Mouse (Mus musculus): ENCODE data around the gene Prpf40b. TPM values are rescaled to one million over a fixed set of nuclear protein-coding genes. Genes with fewer than 3 reads are reported as not detected.

Prpf40b gene
- polyA plus RNA-seq, 1 experiment from 2014 or later, result 8.0 TPM

DNA sequence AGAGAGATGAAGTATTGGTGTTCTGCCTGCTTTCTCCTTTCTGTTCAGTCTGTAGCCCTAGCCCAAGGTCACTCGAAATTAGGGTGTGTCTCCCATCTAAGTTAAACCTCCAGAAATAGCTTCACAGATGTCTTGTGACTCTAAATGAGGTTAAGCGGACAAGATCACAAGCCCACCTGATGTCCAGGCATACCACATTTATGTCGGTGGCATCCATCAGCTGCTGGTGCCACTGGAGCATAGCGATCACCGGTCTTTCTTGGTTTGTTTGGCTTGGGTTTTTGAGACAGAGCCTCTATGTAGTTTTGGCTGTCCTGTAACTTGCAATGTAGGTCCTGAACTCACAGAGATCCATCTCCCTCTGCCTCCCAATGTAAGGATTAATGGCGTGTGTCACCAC is 41.1 kb upstream of the Prpf40b start:
- no peak overlapping the region for H3K27ac ChIP-seq (ENCODE audit: low read length)
- no peaks in the 10 kb centered on the region for H3K27me3 ChIP-seq (ENCODE audit: control insufficient read depth, insufficient read depth, low read depth, low read length)
- H3K4me2 ChIP-seq (ENCODE audit: low read depth, low read length), result no peak overlapping the region
- no peak overlapping the region for H3K4me3 ChIP-seq (ENCODE audit: low read depth, low read length)
- H3K4me1 ChIP-seq (ENCODE audit: control insufficient read depth, low read depth, low read length), result peaks cover 7% of the 10 kb centered on the region
- ATAC-seq (ENCODE audit: low read depth), result no peak
- no peak overlapping the region for H3K9ac ChIP-seq (ENCODE audit: low read depth, low read length)
- no peaks in the 10 kb centered on the region for H3K36me3 ChIP-seq (ENCODE audit: control insufficient read depth, insufficient read depth)
- H3K9me3 ChIP-seq (replicated peaks; ENCODE audit: control insufficient read depth, low read length), result no peaks in the 10 kb centered on the region
- WGBS (ENCODE audit: insufficient replicate concordance), result 75% methylated on average over 6 of the region's 6 CpGs

DNA sequence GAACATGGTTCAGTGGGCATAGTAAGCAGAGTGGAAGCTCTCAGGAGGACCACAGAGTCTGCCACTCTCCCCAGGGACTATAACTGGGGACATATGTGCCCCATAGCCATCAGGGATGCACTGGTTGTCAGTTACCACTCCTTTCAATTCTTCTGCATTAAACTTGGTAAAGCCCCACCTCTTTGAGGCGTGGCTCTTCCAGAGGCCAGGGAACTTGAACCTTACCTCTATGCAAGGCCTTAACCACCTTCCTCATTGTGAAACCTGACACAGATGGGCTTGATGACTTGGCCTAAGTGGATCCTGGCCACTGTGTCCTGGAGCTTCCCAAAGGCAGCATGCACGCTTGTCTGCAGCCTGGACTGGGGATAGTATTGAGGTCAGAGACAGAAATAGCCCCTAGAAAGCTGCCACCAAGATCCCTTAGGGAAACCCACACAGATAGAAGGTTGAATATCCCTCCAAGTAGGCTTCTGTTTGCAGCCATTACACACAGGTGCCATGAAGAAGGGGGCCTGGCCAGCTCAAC is 40.3 kb upstream of the Prpf40b start:
- Histone ChIP-seq H3K9me3 (replicated peaks; ENCODE audit: control insufficient read depth, low read length) (no peaks in the 10 kb centered on the region), H3K4me2 (ENCODE audit: low read depth, low read length) (no peak overlapping the region), H3K27ac (ENCODE audit: low read length) (peak overlapping the region; percentile 45), H3K36me3 (ENCODE audit: control insufficient read depth, insufficient read depth) (no peaks in the 10 kb centered on the region), H3K27me3 (ENCODE audit: control insufficient read depth, insufficient read depth, low read depth, low read length) (no peaks in the 10 kb centered on the region), H3K9ac (ENCODE audit: low read depth, low read length) (no peak overlapping the region), H3K4me3 (ENCODE audit: low read depth, low read length) (no peak overlapping the region), H3K4me1 (ENCODE audit: control insufficient read depth, low read depth, low read length) (peaks cover 7% of the 10 kb centered on the region)
- no peak for ATAC-seq (ENCODE audit: low read depth)
- WGBS (ENCODE audit: insufficient replicate concordance), result 55% methylated on average over 2 of the region's 2 CpGs

DNA sequence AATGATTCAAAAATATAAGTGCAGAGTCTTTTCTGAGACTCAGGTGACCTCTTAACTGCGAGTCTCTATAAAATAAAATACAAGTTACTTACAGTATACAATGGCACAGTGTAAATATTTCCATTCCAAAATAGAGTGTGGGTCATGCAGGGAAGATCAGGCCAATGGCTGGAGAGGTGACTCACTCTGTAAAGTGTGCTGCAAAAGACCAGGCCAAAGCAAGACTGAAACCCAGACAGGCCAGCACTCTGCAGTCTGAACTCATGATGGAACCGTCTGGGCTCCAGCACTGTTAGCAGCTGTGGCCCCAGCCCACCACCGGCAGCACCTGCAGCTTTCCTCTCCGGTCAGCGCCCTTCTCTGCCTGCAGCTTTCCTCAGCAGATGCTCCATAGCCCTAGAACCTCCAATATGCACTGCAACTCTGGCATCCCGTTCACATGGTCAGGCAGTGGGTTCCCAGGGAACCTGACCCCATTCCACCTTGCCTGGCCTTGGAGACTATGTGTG is 39.6 kb upstream of the Prpf40b start:
- 78% methylated on average over 6 of the region's 6 CpGs for WGBS (ENCODE audit: insufficient replicate concordance)
- Histone ChIP-seq H3K9ac (ENCODE audit: low read depth, low read length) (no peak overlapping the region), H3K27ac (ENCODE audit: low read length) (no peak overlapping the region), H3K4me1 (ENCODE audit: control insufficient read depth, low read depth, low read length) (peaks cover 10% of the 10 kb centered on the region), H3K4me2 (ENCODE audit: low read depth, low read length) (no peak overlapping the region), H3K9me3 (replicated peaks; ENCODE audit: control insufficient read depth, low read length) (no peaks in the 10 kb centered on the region), H3K36me3 (ENCODE audit: control insufficient read depth, insufficient read depth) (no peaks in the 10 kb centered on the region), H3K4me3 (ENCODE audit: low read depth, low read length) (no peak overlapping the region), H3K27me3 (ENCODE audit: control insufficient read depth, insufficient read depth, low read depth, low read length) (no peaks in the 10 kb centered on the region)
- ATAC-seq (ENCODE audit: low read depth), result no peak

DNA sequence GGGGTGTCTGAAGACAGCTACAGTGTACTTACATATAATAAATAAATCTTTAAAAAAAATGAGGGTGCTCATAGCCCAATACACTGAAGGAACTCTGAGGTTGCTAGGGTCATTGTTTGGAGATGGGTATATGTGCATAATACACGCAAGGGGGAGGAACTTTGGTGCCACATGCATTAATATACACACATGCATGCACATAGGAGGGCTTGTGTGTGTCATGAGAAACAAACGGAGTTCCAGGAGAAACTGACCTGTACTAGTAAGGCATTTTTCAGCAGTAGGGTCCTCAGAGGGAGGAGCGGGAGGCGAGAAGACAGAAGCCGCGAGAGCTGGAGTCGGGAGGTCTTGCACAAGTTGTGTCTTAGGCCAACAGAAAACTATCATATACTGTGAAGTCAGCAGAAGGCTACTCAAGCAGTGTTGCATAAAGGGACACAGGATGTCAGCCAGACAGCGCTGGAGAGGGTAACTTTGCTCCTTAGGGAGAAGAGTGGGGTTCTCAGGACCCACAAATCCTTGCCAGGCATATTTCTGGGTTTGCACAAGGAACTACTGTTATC is 35.6 kb upstream of the Prpf40b start:
- no peaks in the 10 kb centered on the region for H3K27me3 ChIP-seq (ENCODE audit: control insufficient read depth, insufficient read depth, low read depth, low read length)
- no peaks in the 10 kb centered on the region for H3K9me3 ChIP-seq (replicated peaks; ENCODE audit: control insufficient read depth, low read length)
- peaks cover 10% of the 10 kb centered on the region for H3K4me1 ChIP-seq (ENCODE audit: control insufficient read depth, low read depth, low read length)
- ATAC-seq (ENCODE audit: low read depth), result peak; percentile 45
- no peak overlapping the region for H3K9ac ChIP-seq (ENCODE audit: low read depth, low read length)
- no peak overlapping the region for H3K4me3 ChIP-seq (ENCODE audit: low read depth, low read length)
- H3K4me2 ChIP-seq (ENCODE audit: low read depth, low read length), result peak overlapping the region; percentile 30
- no peak overlapping the region for H3K27ac ChIP-seq (ENCODE audit: low read length)
- no peaks in the 10 kb centered on the region for H3K36me3 ChIP-seq (ENCODE audit: control insufficient read depth, insufficient read depth)
- WGBS (ENCODE audit: insufficient replicate concordance), result 53% methylated on average over 8 of the region's 8 CpGs

DNA sequence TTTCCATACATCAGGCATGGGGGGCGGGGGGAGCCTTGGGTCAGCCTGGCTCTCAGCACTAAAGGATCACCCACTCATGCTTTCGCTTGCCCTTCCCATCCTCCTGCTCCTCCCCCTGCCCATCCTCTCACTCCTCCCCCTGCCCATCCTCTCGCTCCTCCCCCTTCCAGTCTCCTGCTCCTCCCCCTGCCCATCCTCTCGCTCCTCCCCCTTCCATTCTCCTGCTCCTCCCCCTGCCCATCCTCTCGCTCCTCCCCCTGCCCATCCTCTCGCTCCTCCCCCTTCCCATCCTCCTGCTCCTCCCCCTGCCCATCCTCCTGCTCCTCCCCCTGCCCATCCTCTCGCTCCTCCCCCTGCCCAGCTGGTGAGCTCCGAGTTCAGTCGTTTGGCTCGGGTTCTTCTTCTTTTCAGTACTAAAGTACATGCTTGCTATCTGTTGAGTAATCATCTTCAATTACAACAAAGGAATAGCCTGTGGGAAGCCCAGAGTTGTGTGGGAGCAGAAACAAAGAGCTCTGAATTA is 35.1 kb upstream of the Prpf40b start:
- H3K27me3 ChIP-seq (ENCODE audit: control insufficient read depth, insufficient read depth, low read depth, low read length), result no peaks in the 10 kb centered on the region
- ATAC-seq (ENCODE audit: low read depth), result peak; percentile 73
- H3K27ac ChIP-seq (ENCODE audit: low read length), result no peak overlapping the region
- H3K9ac ChIP-seq (ENCODE audit: low read depth, low read length), result no peak overlapping the region
- H3K36me3 ChIP-seq (ENCODE audit: control insufficient read depth, insufficient read depth), result no peaks in the 10 kb centered on the region
- H3K4me3 ChIP-seq (ENCODE audit: low read depth, low read length), result peak overlapping the region; percentile 41
- peaks cover 6% of the 10 kb centered on the region for H3K4me1 ChIP-seq (ENCODE audit: control insufficient read depth, low read depth, low read length)
- WGBS (ENCODE audit: insufficient replicate concordance), result 0% methylated on average over 9 of the region's 10 CpGs
- no peaks in the 10 kb centered on the region for H3K9me3 ChIP-seq (replicated peaks; ENCODE audit: control insufficient read depth, low read length)
- peak overlapping the region; percentile 63 for H3K4me2 ChIP-seq (ENCODE audit: low read depth, low read length)

DNA sequence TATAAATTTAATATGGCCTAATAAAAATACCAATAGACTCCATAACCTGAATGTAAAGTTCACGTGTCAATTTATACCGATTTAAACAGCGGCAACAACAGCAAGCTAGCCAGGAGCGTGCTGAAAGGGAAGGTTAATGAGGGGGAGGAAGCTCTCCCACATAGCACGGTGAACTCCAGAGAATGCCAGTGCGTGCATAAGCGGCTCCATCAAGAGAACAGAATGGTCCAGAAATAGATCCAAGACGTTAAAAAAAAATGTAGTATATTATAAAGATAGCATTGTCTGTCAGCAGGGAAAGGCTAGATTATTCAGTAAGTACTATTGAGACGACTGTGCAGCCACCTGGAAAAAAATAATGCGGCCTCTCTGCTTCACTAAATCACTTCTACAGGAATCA is 32.2 kb upstream of the Prpf40b start:
- WGBS (ENCODE audit: insufficient replicate concordance), result 63% methylated on average over 10 of the region's 10 CpGs
- peaks cover 6% of the 10 kb centered on the region for H3K4me1 ChIP-seq (ENCODE audit: control insufficient read depth, low read depth, low read length)
- no peak for ATAC-seq (ENCODE audit: low read depth)
- no peak overlapping the region for H3K4me3 ChIP-seq (ENCODE audit: low read depth, low read length)
- H3K27me3 ChIP-seq (ENCODE audit: control insufficient read depth, insufficient read depth, low read depth, low read length), result no peaks in the 10 kb centered on the region
- no peak overlapping the region for H3K9ac ChIP-seq (ENCODE audit: low read depth, low read length)
- H3K27ac ChIP-seq (ENCODE audit: low read length), result no peak overlapping the region
- no peaks in the 10 kb centered on the region for H3K9me3 ChIP-seq (replicated peaks; ENCODE audit: control insufficient read depth, low read length)
- H3K36me3 ChIP-seq (ENCODE audit: control insufficient read depth, insufficient read depth), result no peaks in the 10 kb centered on the region
- H3K4me2 ChIP-seq (ENCODE audit: low read depth, low read length), result no peak overlapping the region

DNA sequence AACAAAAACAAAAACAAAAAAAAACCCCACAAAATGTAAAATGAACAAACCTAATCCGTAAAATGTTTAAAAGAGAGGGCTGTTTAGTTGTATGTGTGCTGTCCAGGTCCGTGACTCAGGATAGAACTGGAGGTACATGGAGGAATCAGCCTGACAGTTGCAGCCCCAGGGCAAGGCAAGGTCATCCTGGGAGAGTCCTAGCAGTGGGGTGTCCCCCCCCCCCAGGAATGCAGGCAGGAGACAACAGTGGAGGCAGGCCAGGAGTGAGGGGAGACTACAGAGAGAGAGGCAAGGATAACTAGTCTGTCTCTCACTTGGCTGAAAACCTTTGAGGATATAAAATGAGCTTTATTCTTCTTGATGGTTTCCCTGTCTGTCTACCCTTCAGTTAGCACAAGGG is 30.5 kb upstream of the Prpf40b start:
- no peaks in the 10 kb centered on the region for H3K9me3 ChIP-seq (replicated peaks; ENCODE audit: control insufficient read depth, low read length)
- ATAC-seq (ENCODE audit: low read depth), result no peak
- H3K9ac ChIP-seq (ENCODE audit: low read depth, low read length), result no peak overlapping the region
- WGBS (ENCODE audit: insufficient replicate concordance), result 70% methylated on average over 2 of the region's 2 CpGs
- no peak overlapping the region for H3K4me3 ChIP-seq (ENCODE audit: low read depth, low read length)
- no peaks in the 10 kb centered on the region for H3K36me3 ChIP-seq (ENCODE audit: control insufficient read depth, insufficient read depth)
- H3K4me1 ChIP-seq (ENCODE audit: control insufficient read depth, low read depth, low read length), result peaks cover 6% of the 10 kb centered on the region
- no peaks in the 10 kb centered on the region for H3K27me3 ChIP-seq (ENCODE audit: control insufficient read depth, insufficient read depth, low read depth, low read length)
- no peak overlapping the region for H3K27ac ChIP-seq (ENCODE audit: low read length)
- H3K4me2 ChIP-seq (ENCODE audit: low read depth, low read length), result no peak overlapping the region

DNA sequence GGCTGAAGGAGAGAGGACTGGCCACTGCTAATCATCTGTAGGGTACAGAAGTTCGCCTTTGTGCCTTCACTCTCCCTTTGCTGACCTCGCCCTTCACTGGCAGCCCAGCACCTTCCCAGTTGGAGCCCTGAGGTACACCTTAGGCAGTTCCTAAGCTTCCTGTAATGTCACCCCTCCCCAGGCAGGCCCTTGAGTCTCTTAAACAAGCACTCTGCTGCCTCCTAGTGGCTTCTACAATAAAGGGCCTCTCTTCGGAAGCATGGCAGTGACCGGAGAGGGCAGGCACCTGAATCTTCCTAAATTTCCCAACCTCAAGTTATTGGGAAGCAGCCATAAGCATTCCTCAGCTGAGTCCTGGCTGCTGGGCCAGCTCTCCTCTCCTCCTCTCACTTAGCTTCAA is 29.2 kb upstream of the Prpf40b start:
- Histone ChIP-seq H3K9ac (ENCODE audit: low read depth, low read length) (no peak overlapping the region), H3K27ac (ENCODE audit: low read length) (no peak overlapping the region), H3K4me2 (ENCODE audit: low read depth, low read length) (no peak overlapping the region), H3K4me3 (ENCODE audit: low read depth, low read length) (no peak overlapping the region), H3K27me3 (ENCODE audit: control insufficient read depth, insufficient read depth, low read depth, low read length) (no peaks in the 10 kb centered on the region), H3K9me3 (replicated peaks; ENCODE audit: control insufficient read depth, low read length) (no peaks in the 10 kb centered on the region), H3K36me3 (ENCODE audit: control insufficient read depth, insufficient read depth) (no peaks in the 10 kb centered on the region), H3K4me1 (ENCODE audit: control insufficient read depth, low read depth, low read length) (no peaks in the 10 kb centered on the region)
- 22% methylated on average over 4 of the region's 4 CpGs for WGBS (ENCODE audit: insufficient replicate concordance)
- ATAC-seq (ENCODE audit: low read depth), result peak; percentile 48; the same call in 1 of the 2 replicates

DNA sequence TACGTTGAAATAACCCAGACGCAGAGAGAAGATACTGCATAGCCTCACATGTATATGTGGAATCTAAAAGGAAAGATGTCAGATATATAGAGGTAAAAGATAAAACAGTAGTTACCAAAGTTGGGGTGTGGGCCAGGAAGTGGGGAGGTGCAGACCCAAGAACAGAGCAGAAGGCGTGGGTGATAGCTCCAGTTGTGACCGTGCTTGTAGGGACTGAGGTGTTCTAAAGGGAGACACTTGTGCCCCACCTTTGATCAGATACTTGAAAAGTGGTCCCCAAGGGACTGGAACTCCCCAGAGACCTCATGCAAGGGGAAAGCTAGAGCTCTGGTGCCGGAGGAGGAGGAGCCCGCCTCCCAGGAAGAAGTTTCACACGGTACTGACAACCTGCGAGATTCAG is 18.8 kb upstream of the Prpf40b start:
- H3K36me3 ChIP-seq (ENCODE audit: control insufficient read depth, insufficient read depth), result no peaks in the 10 kb centered on the region
- no peak for ATAC-seq (ENCODE audit: low read depth)
- H3K4me3 ChIP-seq (ENCODE audit: low read depth, low read length), result no peak overlapping the region
- H3K4me1 ChIP-seq (ENCODE audit: control insufficient read depth, low read depth, low read length), result no peaks in the 10 kb centered on the region
- no peak overlapping the region for H3K9ac ChIP-seq (ENCODE audit: low read depth, low read length)
- WGBS (ENCODE audit: insufficient replicate concordance), result 59% methylated on average over 8 of the region's 8 CpGs
- no peak overlapping the region for H3K27ac ChIP-seq (ENCODE audit: low read length)
- H3K9me3 ChIP-seq (replicated peaks; ENCODE audit: control insufficient read depth, low read length), result no peaks in the 10 kb centered on the region
- no peaks in the 10 kb centered on the region for H3K27me3 ChIP-seq (ENCODE audit: control insufficient read depth, insufficient read depth, low read depth, low read length)
- H3K4me2 ChIP-seq (ENCODE audit: low read depth, low read length), result no peak overlapping the region

All from liver, embryonic 16.5 days (tissue).